Mouse (Mus musculus) hindbrain, embryonic 15.5 days (tissue): ENCODE results near the gene Arl16. TPM values are rescaled to one million over a fixed set of nuclear protein-coding genes. Genes with fewer than 3 reads are reported as not detected.
A peak's percentile ranks its signal among the peaks of the same experiment; 100 is the strongest.

Experiments used
- ATAC-seq: fragments of 200-750 bp; cut with Nextera tagmentation; 2 replicates; pipeline ENCODE4 v1.8.0; 2017; ENCODE audit warnings: low read depth, moderate number of reproducible peaks, moderate TSS enrichment; ENCODE audit not compliant: low FRiP score
- H3K27ac ChIP-seq: fragments of 300-500 bp; sonication (generic); replicated peaks from 2 replicates; pipeline ENCODE4 v1.5.1; 2015; ENCODE audit warnings: mild to moderate bottlenecking, inconsistent platforms
- H3K27me3 ChIP-seq: fragments of 300-500 bp; sonication (generic); 2 replicates; pipeline ENCODE4 v1.6.1; 2015; ENCODE audit warnings: control low read depth, inconsistent platforms
- H3K36me3 ChIP-seq: fragments of 300-500 bp; sonication (generic); 2 replicates; pipeline ENCODE4 v1.6.1; 2015; ENCODE audit warnings: control low read depth, inconsistent platforms
- H3K4me1 ChIP-seq: fragments of 300-500 bp; sonication (generic); replicated peaks from 2 replicates; pipeline ENCODE4 v1.6.1; 2015; ENCODE audit warnings: control low read depth, inconsistent platforms
- H3K4me2 ChIP-seq: fragments of 300-500 bp; sonication (generic); 2 replicates; pipeline ENCODE4 v1.6.1; 2015; ENCODE audit warnings: moderate library complexity, mild to moderate bottlenecking, inconsistent platforms
- H3K4me3 ChIP-seq: fragments of 300-500 bp; sonication (generic); 2 replicates; pipeline ENCODE4 v1.5.1; 2015; ENCODE audit warnings: mild to moderate bottlenecking, inconsistent platforms
- H3K9ac ChIP-seq: fragments of 300-500 bp; sonication (generic); 2 replicates; pipeline ENCODE4 v1.6.1; 2015; ENCODE audit warnings: inconsistent platforms
- H3K9me3 ChIP-seq: fragments of 300-500 bp; sonication (generic); 2 replicates; pipeline ENCODE4 v1.6.1; 2016; ENCODE audit warnings: control low read depth, inconsistent platforms
- WGBS: fragments of 180-500 bp; shearing (Covaris S2); methylation state at CpG from one replicate; pipeline ENCODE4 v1.1.7; 2015; 5-methylcytosine and 5-hydroxymethylcytosine counted together
- polyA plus RNA-seq: library from polyadenylated mRNA; unstranded; fragments of >200 nt; fragmentation: Nextera tagmentation; extraction: Ambion mirVana; gene quantifications from 2 replicates; pipeline ENCODE4 v1.2.1, GENCODE M21; 2015

Gene Arl16
- polyA plus RNA-seq, 1 experiment from 2014 or later: 61.5 TPM

GRCm38 (mm10) chr11:120442344-120442743 is 25.1 kb downstream of the Arl16 start, which contains the start of gene Tspan10:
Gene Tspan10, plus strand, starts transcription at chr11:120442644.
- H3K4me2 ChIP-seq: no peak within 1 kb of the TSS
- no peaks in the 10 kb centered on the region for H3K36me3 ChIP-seq
- no peak within 1 kb of the TSS for H3K4me3 ChIP-seq
- no peak for ATAC-seq
- H3K9ac ChIP-seq: no peak within 1 kb of the TSS
- WGBS: 92% methylated on average over 3 of the region's 3 CpGs
- H3K27me3 ChIP-seq: no peaks in the 10 kb centered on the region
- no peak within 1 kb of the TSS for H3K27ac ChIP-seq
- no peaks in the 10 kb centered on the region for H3K9me3 ChIP-seq
- H3K4me1 ChIP-seq: no peaks in the 10 kb centered on the region

- WGBS: 28% methylated on average over 12 of the region's 12 CpGs
- no peak; the same call in 1 of the 2 replicates for ATAC-seq
- Histone ChIP-seq H3K4me2 (peak overlapping the region; percentile 90), H3K27me3 (no peaks in the 10 kb centered on the region), H3K9me3 (no peaks in the 10 kb centered on the region), H3K36me3 (peaks cover 8% of the 10 kb centered on the region; the same call in 1 of the 2 replicates), H3K4me1 (peaks cover 13% of the 10 kb centered on the region), H3K4me3 (peak overlapping the region; percentile 71), H3K9ac (peak overlapping the region; percentile 76; the same call in 1 of the 2 replicates), H3K27ac (peak overlapping the region; percentile 80)
Observed at GRCm38 (mm10) chr11:120437857-120438385, 29.5 kb downstream of the Arl16 start.

- Histone ChIP-seq H3K4me1 (peaks cover 13% of the 10 kb centered on the region), H3K36me3 (peaks cover 14% of the 10 kb centered on the region), H3K9me3 (no peaks in the 10 kb centered on the region), H3K9ac (peak within 1 kb of the TSS; percentile 76), H3K27me3 (no peaks in the 10 kb centered on the region), H3K4me2 (peak within 1 kb of the TSS; percentile 90), H3K4me3 (peak within 1 kb of the TSS; percentile 71), H3K27ac (peak within 1 kb of the TSS; percentile 80)
- under 1% methylated on average over 72 of the region's 77 CpGs for WGBS
- peak; percentile 90 for ATAC-seq
Observed at GRCm38 (mm10) chr11:120437152-120437856, 30.1 kb downstream of the Arl16 start, which contains the start of gene Nploc4. Gene Nploc4, minus strand, starts transcription at chr11:120437708.

- Histone ChIP-seq H3K4me2 (no peak overlapping the region), H3K27me3 (no peaks in the 10 kb centered on the region), H3K4me1 (no peaks in the 10 kb centered on the region), H3K27ac (no peak overlapping the region), H3K9me3 (no peaks in the 10 kb centered on the region), H3K9ac (no peak overlapping the region), H3K36me3 (peaks cover 65% of the 10 kb centered on the region), H3K4me3 (no peak overlapping the region)
- WGBS: 97% methylated on average over 3 of the region's 3 CpGs
- ATAC-seq: no peak
Observed at GRCm38 (mm10) chr11:120426727-120427126, 40.7 kb downstream of the Arl16 start.

- Histone ChIP-seq H3K27ac (no peak overlapping the region), H3K9ac (no peak overlapping the region), H3K4me3 (no peak overlapping the region), H3K4me2 (no peak overlapping the region), H3K36me3 (peaks cover 68% of the 10 kb centered on the region), H3K9me3 (no peaks in the 10 kb centered on the region), H3K4me1 (no peaks in the 10 kb centered on the region), H3K27me3 (no peaks in the 10 kb centered on the region)
- WGBS: 70% methylated on average over 9 of the region's 9 CpGs
- ATAC-seq: no peak
Observed at GRCm38 (mm10) chr11:120423569-120424295, 43.7 kb downstream of the Arl16 start.

GRCm38 (mm10) chr11:120422651-120423568 is 44.5 kb downstream of the Arl16 start:
- ATAC-seq: no peak
- no peaks in the 10 kb centered on the region for H3K4me1 ChIP-seq
- H3K27ac ChIP-seq: no peak overlapping the region
- WGBS: 91% methylated on average over 13 of the region's 13 CpGs
- no peaks in the 10 kb centered on the region for H3K27me3 ChIP-seq
- no peak overlapping the region for H3K4me3 ChIP-seq
- H3K36me3 ChIP-seq: peaks cover 68% of the 10 kb centered on the region
- no peaks in the 10 kb centered on the region for H3K9me3 ChIP-seq
- no peak overlapping the region for H3K4me2 ChIP-seq
- H3K9ac ChIP-seq: no peak overlapping the region

GRCm38 (mm10) chr11:120418592-120418991 is 48.8 kb downstream of the Arl16 start:
- no peak for ATAC-seq
- H3K27me3 ChIP-seq: no peaks in the 10 kb centered on the region
- H3K36me3 ChIP-seq: peaks cover 70% of the 10 kb centered on the region
- H3K9ac ChIP-seq: no peak overlapping the region
- H3K4me1 ChIP-seq: no peaks in the 10 kb centered on the region
- WGBS: 100% methylated on average over 1 of the region's 1 CpGs
- no peak overlapping the region for H3K4me2 ChIP-seq
- no peak overlapping the region for H3K27ac ChIP-seq
- no peaks in the 10 kb centered on the region for H3K9me3 ChIP-seq
- no peak overlapping the region for H3K4me3 ChIP-seq

GRCm38 (mm10) chr11:120417852-120418251 is 49.6 kb downstream of the Arl16 start:
- H3K27me3 ChIP-seq: no peaks in the 10 kb centered on the region
- H3K9ac ChIP-seq: no peak overlapping the region
- H3K27ac ChIP-seq: no peak overlapping the region
- peaks cover 71% of the 10 kb centered on the region for H3K36me3 ChIP-seq
- no peak for ATAC-seq
- no peaks in the 10 kb centered on the region for H3K9me3 ChIP-seq
- no peak overlapping the region for H3K4me2 ChIP-seq
- 95% methylated on average over 7 of the region's 7 CpGs for WGBS
- no peak overlapping the region for H3K4me3 ChIP-seq
- H3K4me1 ChIP-seq: no peaks in the 10 kb centered on the region

Other genes starting within 250 kb of the Arl16 start
- 11.5 and 12.5 TPM in 2 replicates for gene Bahcc1, start 234.7 kb downstream of the Arl16 start, polyA plus RNA-seq
- 3,943 and 4,131 TPM in 2 replicates for gene Actg1, start 119.1 kb downstream of the Arl16 start, polyA plus RNA-seq
- gene Fscn2, start 106.1 kb downstream of the Arl16 start, polyA plus RNA-seq: 0.88 and 1.6 TPM in 2 replicates
- 95.4 and 110 TPM in 2 replicates for gene Faap100, start 88.8 kb downstream of the Arl16 start, polyA plus RNA-seq
- 34.9 and 36.9 TPM in 2 replicates for gene Nploc4, start 29.9 kb downstream of the Arl16 start, polyA plus RNA-seq
- gene Tspan10, start 25.0 kb downstream of the Arl16 start, polyA plus RNA-seq: not detected in 2 replicates
- gene Pde6g, start 14.1 kb downstream of the Arl16 start, polyA plus RNA-seq: 0.22 and 0.51 TPM in 2 replicates
- 11.5 and 12.0 TPM in 2 replicates for gene Oxld1, start 9.5 kb downstream of the Arl16 start, polyA plus RNA-seq
- 24.8 and 28.9 TPM in 2 replicates for gene Ccdc137, start 9.5 kb downstream of the Arl16 start, polyA plus RNA-seq
- gene Mrpl12, start 17.0 kb upstream of the Arl16 start, polyA plus RNA-seq: 122 and 125 TPM in 2 replicates
- gene Slc25a10, start 24.2 kb upstream of the Arl16 start, polyA plus RNA-seq: 31.7 and 31.9 TPM in 2 replicates
- 0.41 and 0.75 TPM in 2 replicates for gene Gcgr, start 63.1 kb upstream of the Arl16 start, polyA plus RNA-seq
- 243 and 246 TPM in 2 replicates for gene Mcrip1, start 82.1 kb upstream of the Arl16 start, polyA plus RNA-seq
- not detected in 2 replicates for gene Ppp1r27, start 83.5 kb upstream of the Arl16 start, polyA plus RNA-seq
- 263 and 274 TPM in 2 replicates for gene P4hb, start 105.6 kb upstream of the Arl16 start, polyA plus RNA-seq
- 492 and 533 TPM in 2 replicates for gene Arhgdia, start 114.0 kb upstream of the Arl16 start, polyA plus RNA-seq
- gene Alyref, start 130.8 kb upstream of the Arl16 start, polyA plus RNA-seq: 247 and 251 TPM in 2 replicates
- 200 and 215 TPM in 2 replicates for gene Anapc11, start 130.8 kb upstream of the Arl16 start, polyA plus RNA-seq
- gene Npb, start 140.9 kb upstream of the Arl16 start, polyA plus RNA-seq: 0.71 and 1.1 TPM in 2 replicates
- gene Pcyt2, start 150.3 kb upstream of the Arl16 start, polyA plus RNA-seq: 213 and 226 TPM in 2 replicates
- 43.4 and 45.6 TPM in 2 replicates for gene Sirt7, start 157.6 kb upstream of the Arl16 start, polyA plus RNA-seq
- 42.5 and 42.7 TPM in 2 replicates for gene Mafg, start 166.0 kb upstream of the Arl16 start, polyA plus RNA-seq
- 19.0 and 21.3 TPM in 2 replicates for gene Pycr1, start 176.2 kb upstream of the Arl16 start, polyA plus RNA-seq
- 0.67 and 1.0 TPM in 2 replicates for gene Myadml2, start 180.6 kb upstream of the Arl16 start, polyA plus RNA-seq
- 2.2 and 2.3 TPM in 2 replicates for gene Notum, start 193.6 kb upstream of the Arl16 start, polyA plus RNA-seq
- 140 and 154 TPM in 2 replicates for gene Aspscr1, start 205.4 kb upstream of the Arl16 start, polyA plus RNA-seq
- gene Cenpx, start 246.1 kb upstream of the Arl16 start, polyA plus RNA-seq: 107 and 109 TPM in 2 replicates
- gene Lrrc45, start 246.3 kb upstream of the Arl16 start, polyA plus RNA-seq: 74.9 and 81.2 TPM in 2 replicates